Mouse (Mus musculus) inflammation-experienced regulatory T-cells, adult 6 months (primary cell): ENCODE measurements around the gene Mtss1l. TPM values are rescaled to one million over a fixed set of nuclear protein-coding genes. Genes with fewer than 3 reads are reported as not detected.

Experiments used
- ATAC-seq: one replicate; pipeline ENCODE4 v1.8.0; 2017
- polyA plus RNA-seq, 3 experiments: library from polyadenylated mRNA; unstranded; fragments of 100-300 nt; shearing (Covaris generic); gene quantifications; one replicate each; pipeline ENCODE4 v1.2.1; 2017

Mtss1l gene
- polyA plus RNA-seq, 3 experiments from 2014 or later = 0.19 TPM; not detected in 2

- no peak for ATAC-seq
These were observed 12.8 kb upstream of the Mtss1l start for GRCm38 (mm10) chr8:110708429-110708828.

- no peak for ATAC-seq
These were observed 10.7 kb upstream of the Mtss1l start for GRCm38 (mm10) chr8:110710593-110710992.

GRCm38 (mm10) chr8:110711271-110711934 is 9.9 kb upstream of the Mtss1l start:
- ATAC-seq = no peak

GRCm38 (mm10) chr8:110713073-110713472 is 8.2 kb upstream of the Mtss1l start:
- ATAC-seq = no peak

- no peak for ATAC-seq
These were observed 6.3 kb upstream of the Mtss1l start for GRCm38 (mm10) chr8:110714827-110715519.

GRCm38 (mm10) chr8:110716075-110716474 is 5.2 kb upstream of the Mtss1l start:
- ATAC-seq = no peak

GRCm38 (mm10) chr8:110717131-110717530 is 4.1 kb upstream of the Mtss1l start:
- no peak for ATAC-seq

- ATAC-seq = no peak
These were observed 2.9 kb upstream of the Mtss1l start for GRCm38 (mm10) chr8:110718209-110718968.

- ATAC-seq = no peak
These were observed 2.2 kb upstream of the Mtss1l start for GRCm38 (mm10) chr8:110718969-110719670.

GRCm38 (mm10) chr8:110719898-110720653 is 1.2 kb upstream of the Mtss1l start:
- ATAC-seq = no peak

GRCm38 (mm10) chr8:110721606-110722413 is 534 bp downstream of the Mtss1l start:
- ATAC-seq = no peak

GRCm38 (mm10) chr8:110722414-110723011 is 1.2 kb downstream of the Mtss1l start:
- no peak for ATAC-seq

GRCm38 (mm10) chr8:110724493-110724892 is 3.2 kb downstream of the Mtss1l start:
- ATAC-seq = no peak

- no peak for ATAC-seq
These were observed 4.0 kb downstream of the Mtss1l start for GRCm38 (mm10) chr8:110725084-110725838.

- ATAC-seq = no peak
These were observed 5.6 kb downstream of the Mtss1l start for GRCm38 (mm10) chr8:110726893-110727292.

GRCm38 (mm10) chr8:110731346-110731859 is 10.1 kb downstream of the Mtss1l start:
- no peak for ATAC-seq

GRCm38 (mm10) chr8:110733036-110733435 is 11.8 kb downstream of the Mtss1l start:
- no peak for ATAC-seq

GRCm38 (mm10) chr8:110738591-110739195 is 17.4 kb downstream of the Mtss1l start:
- no peak for ATAC-seq

GRCm38 (mm10) chr8:110740629-110741175 is 19.4 kb downstream of the Mtss1l start:
- no peak for ATAC-seq
